Mouse (Mus musculus) layer of hippocampus, adult 9-11 months (tissue): ENCODE measurements around the gene Dpp4.

Experiments used
- DNase-seq: peaks from one replicate; pipeline ENCODE4 v3.0.0; 2022

Gene Dpp4

GRCm38 (mm10) chr2:62357259-62357658 lies 54.8 kb downstream of the Dpp4 start:
- DNase-seq = peak; percentile 48

GRCm38 (mm10) chr2:62356606-62357005 lies 55.4 kb downstream of the Dpp4 start:
- DNase-seq = no peak

- no peak for DNase-seq
Observed at GRCm38 (mm10) chr2:62355766-62356165, 56.3 kb downstream of the Dpp4 start.

GRCm38 (mm10) chr2:62352035-62352434 lies 60.0 kb downstream of the Dpp4 start:
- no peak for DNase-seq

GRCm38 (mm10) chr2:62347762-62348161 lies 64.3 kb downstream of the Dpp4 start:
- DNase-seq = no peak

GRCm38 (mm10) chr2:62346771-62347170 lies 65.3 kb downstream of the Dpp4 start:
- DNase-seq = no peak

GRCm38 (mm10) chr2:62344367-62344766 lies 67.7 kb downstream of the Dpp4 start:
- DNase-seq = no peak

GRCm38 (mm10) chr2:62341734-62342128 lies 70.3 kb downstream of the Dpp4 start:
- DNase-seq = peak; percentile 49

GRCm38 (mm10) chr2:62341061-62341733 lies 70.8 kb downstream of the Dpp4 start:
- no peak for DNase-seq

GRCm38 (mm10) chr2:62339222-62339944 lies 72.6 kb downstream of the Dpp4 start:
- DNase-seq = peak; percentile 36

GRCm38 (mm10) chr2:62337086-62337485 lies 74.9 kb downstream of the Dpp4 start:
- DNase-seq = no peak

GRCm38 (mm10) chr2:62334397-62335243 lies 77.4 kb downstream of the Dpp4 start:
- DNase-seq = peak; percentile 34

- DNase-seq = no peak
Observed at GRCm38 (mm10) chr2:62332465-62332864, 79.6 kb downstream of the Dpp4 start.

GRCm38 (mm10) chr2:62331913-62332312 lies 80.1 kb downstream of the Dpp4 start:
- DNase-seq = no peak

GRCm38 (mm10) chr2:62325388-62325787 lies 86.6 kb downstream of the Dpp4 start:
- no peak for DNase-seq

GRCm38 (mm10) chr2:62323078-62323637 lies 88.9 kb downstream of the Dpp4 start:
- DNase-seq = no peak

GRCm38 (mm10) chr2:62319489-62319888 lies 92.5 kb downstream of the Dpp4 start:
- no peak for DNase-seq

- DNase-seq = no peak
Observed at GRCm38 (mm10) chr2:62316930-62317329, 95.1 kb downstream of the Dpp4 start.

GRCm38 (mm10) chr2:62307477-62307876 lies 104.6 kb downstream of the Dpp4 start:
- DNase-seq = no peak

GRCm38 (mm10) chr2:62306978-62307377 lies 105.1 kb downstream of the Dpp4 start:
- no peak for DNase-seq

GRCm38 (mm10) chr2:62301716-62302115 lies 110.3 kb downstream of the Dpp4 start:
- no peak for DNase-seq

GRCm38 (mm10) chr2:62293846-62294245 lies 118.2 kb downstream of the Dpp4 start:
- peak; percentile 33 for DNase-seq

- no peak for DNase-seq
Observed at GRCm38 (mm10) chr2:62287532-62287931, 124.5 kb downstream of the Dpp4 start.
